Mouse (Mus musculus) testis, adult 2 months (tissue): Measurements from ENCODE around the gene Dusp8. TPM values are rescaled to one million over a fixed set of nuclear protein-coding genes. Genes with fewer than 3 reads are reported as not detected.

Experiments used
- H3K27ac ChIP-seq: fragments of 200-500 bp; 2 replicates; pipeline ENCODE4 v1.5.1; 2012; ENCODE audit warnings: low read depth, low read length; ENCODE audit not compliant: control insufficient read depth, insufficient read depth
- H3K27me3 ChIP-seq: fragments of 200-500 bp; 2 replicates; pipeline ENCODE4 v1.6.1; 2012; ENCODE audit warnings: mild to moderate bottlenecking, low read length, moderate library complexity; ENCODE audit not compliant: control insufficient read depth, insufficient read depth
- H3K36me3 ChIP-seq: fragments of 200-500 bp; 2 replicates; pipeline ENCODE4 v1.6.1; 2012; ENCODE audit warnings: mild to moderate bottlenecking, low read length; ENCODE audit not compliant: control insufficient read depth, insufficient read depth
- H3K4me1 ChIP-seq: fragments of 200-500 bp; 2 replicates; pipeline ENCODE4 v1.6.1; 2012; ENCODE audit warnings: low read length; ENCODE audit not compliant: control insufficient read depth, insufficient read depth
- H3K4me3 ChIP-seq: fragments of 200-500 bp; 2 replicates; pipeline ENCODE4 v1.5.1; 2012; ENCODE audit warnings: low read depth, mild to moderate bottlenecking, low read length, moderate library complexity, mixed read lengths; ENCODE audit not compliant: control insufficient read depth
- CTCF ChIP-seq: fragments of 200-500 bp; IDR thresholded peaks from 2 replicates; pipeline ENCODE4 v1.5.1; 2012; ENCODE audit warnings: low read depth, mild to moderate bottlenecking, inconsistent platforms, low read length, moderate library complexity; ENCODE audit not compliant: control insufficient read depth, insufficient read depth, insufficient replicate concordance
- POLR2A ChIP-seq: fragments of 200-500 bp; IDR thresholded peaks from 2 replicates; pipeline ENCODE4 v1.6.1; 2012; ENCODE audit warnings: low read depth, mild to moderate bottlenecking, inconsistent platforms, low read length, moderate library complexity; ENCODE audit not compliant: control insufficient read depth
- polyA plus RNA-seq: library from polyadenylated mRNA; depleted of rRNA; stranded (reverse); fragments of >200 nt; gene quantifications from 2 replicates; pipeline ENCODE4 v1.2.3, GENCODE M21; 2012

Gene Dusp8
- polyA plus RNA-seq, 1 experiment: 0.48 TPM

DNA sequence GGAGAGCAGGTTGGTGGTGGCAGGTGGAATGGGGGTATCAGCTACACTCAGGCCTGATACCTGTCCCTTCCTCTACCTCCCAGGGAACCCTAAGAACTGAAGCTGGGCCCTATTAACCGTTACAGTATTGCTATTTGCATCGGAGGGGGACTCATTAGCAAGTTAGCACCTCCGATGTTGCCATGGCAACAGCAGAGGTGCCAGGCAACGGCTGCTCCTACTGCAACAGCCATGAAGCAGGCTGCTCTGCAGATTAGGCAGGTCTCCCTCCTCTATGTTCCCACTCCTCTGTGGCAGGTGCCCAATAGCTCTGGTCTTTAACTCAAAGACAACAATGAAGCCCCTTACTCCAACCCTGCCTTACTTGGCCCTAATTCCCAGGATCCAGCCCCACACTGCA is 3.8 kb downstream of the Dusp8 start:
- Histone ChIP-seq H3K4me1 (peaks cover 20% of the 10 kb centered on the region), H3K36me3 (no peaks in the 10 kb centered on the region), H3K27me3 (no peaks in the 10 kb centered on the region), H3K4me3 (no peak overlapping the region), H3K27ac (no peak overlapping the region)
- TF ChIP-seq CTCF: no peak
- TF ChIP-seq POLR2A: no peak

GRCm38 (mm10) chr7:142089648-142090447 is 5.8 kb downstream of the Dusp8 start:
- Histone ChIP-seq H3K27ac (no peak overlapping the region), H3K36me3 (no peaks in the 10 kb centered on the region), H3K4me3 (no peak overlapping the region), H3K27me3 (no peaks in the 10 kb centered on the region), H3K4me1 (peaks cover 12% of the 10 kb centered on the region)
- TF ChIP-seq POLR2A (no peak), CTCF (no peak)

DNA sequence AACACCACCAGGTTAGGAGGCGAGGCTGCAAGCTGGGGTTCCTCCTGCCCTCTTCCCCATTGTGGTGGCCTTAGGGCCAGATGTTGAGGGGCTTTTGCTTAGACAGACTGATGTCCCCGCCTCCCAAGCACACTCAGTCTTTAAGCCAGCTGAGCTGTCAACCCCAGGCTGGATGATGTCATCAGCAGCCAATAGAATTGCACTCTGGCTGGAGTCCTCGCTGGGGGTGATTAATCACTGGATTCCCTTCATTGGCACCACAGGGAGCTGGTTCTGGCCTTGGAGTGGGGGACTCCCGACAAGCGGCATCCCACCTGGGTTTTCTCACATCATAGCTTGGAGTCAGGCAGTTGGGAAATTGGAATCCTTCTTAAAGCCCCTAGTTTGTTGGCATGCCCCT is 6.8 kb downstream of the Dusp8 start:
- Histone ChIP-seq H3K27me3 (no peaks in the 10 kb centered on the region), H3K4me1 (peaks cover 7% of the 10 kb centered on the region), H3K4me3 (no peak overlapping the region), H3K36me3 (no peaks in the 10 kb centered on the region), H3K27ac (no peak overlapping the region)
- TF ChIP-seq CTCF (no peak), POLR2A (no peak; the same call in 1 of the 2 replicates)

GRCm38 (mm10) chr7:142087069-142087652 is 8.5 kb downstream of the Dusp8 start:
- TF ChIP-seq CTCF (no peak), POLR2A (no peak)
- Histone ChIP-seq H3K27ac (no peak overlapping the region), H3K4me1 (peaks cover 9% of the 10 kb centered on the region), H3K36me3 (no peaks in the 10 kb centered on the region), H3K4me3 (no peak overlapping the region), H3K27me3 (no peaks in the 10 kb centered on the region)

DNA sequence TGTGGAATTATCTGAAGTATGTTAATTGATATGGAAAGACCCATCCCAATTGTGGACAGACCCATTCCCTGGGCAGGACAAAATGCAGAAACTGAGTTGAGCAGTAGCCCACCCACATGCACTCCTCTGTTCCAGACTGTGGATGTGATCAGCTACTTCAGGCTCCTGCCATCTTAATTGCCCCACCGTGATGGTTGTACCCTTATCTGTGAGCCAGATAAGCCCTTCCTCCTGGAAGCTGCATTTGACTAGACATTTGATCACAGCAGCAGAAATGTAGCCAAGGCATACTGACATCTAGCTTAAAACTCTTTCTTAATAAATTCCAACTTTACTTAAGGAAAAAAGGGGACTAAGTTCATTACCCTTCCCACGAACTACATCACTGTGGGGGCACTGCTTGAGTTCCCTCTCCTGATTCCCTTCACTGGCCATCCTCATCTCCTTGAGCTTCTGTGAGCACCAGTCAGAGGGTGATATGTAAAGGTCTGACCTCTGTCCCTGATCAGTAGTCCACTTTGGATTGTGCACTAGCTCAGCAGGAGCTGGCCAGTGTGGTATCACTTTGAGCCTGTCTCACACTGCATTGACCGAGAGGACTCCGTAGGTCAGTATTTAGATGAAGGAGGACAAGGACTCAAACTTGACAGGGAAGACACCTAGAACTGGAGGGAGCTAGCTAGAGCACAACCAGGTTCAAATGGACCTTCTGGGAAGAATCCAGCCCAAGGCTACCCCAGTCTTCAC is 9.3 kb downstream of the Dusp8 start:
- Histone ChIP-seq H3K36me3 (no peaks in the 10 kb centered on the region), H3K27ac (no peak overlapping the region), H3K27me3 (no peaks in the 10 kb centered on the region), H3K4me3 (no peak overlapping the region), H3K4me1 (peaks cover 5% of the 10 kb centered on the region; the same call in 1 of the 2 replicates)
- TF ChIP-seq CTCF: no peak
- TF ChIP-seq POLR2A: no peak

GRCm38 (mm10) chr7:142084820-142085219 is 10.8 kb downstream of the Dusp8 start:
- H3K4me1 ChIP-seq: peaks cover 5% of the 10 kb centered on the region; the same call in 1 of the 2 replicates
- no peak overlapping the region for H3K4me3 ChIP-seq
- TF ChIP-seq CTCF (no peak), POLR2A (no peak)
- no peaks in the 10 kb centered on the region for H3K36me3 ChIP-seq
- H3K27ac ChIP-seq: no peak overlapping the region
- H3K27me3 ChIP-seq: no peaks in the 10 kb centered on the region

- Histone ChIP-seq H3K4me3 (no peak overlapping the region), H3K36me3 (no peaks in the 10 kb centered on the region), H3K4me1 (peaks cover 5% of the 10 kb centered on the region; the same call in 1 of the 2 replicates), H3K27me3 (no peaks in the 10 kb centered on the region), H3K27ac (no peak overlapping the region)
- TF ChIP-seq CTCF (no peak), POLR2A (no peak)
These were observed 11.2 kb downstream of the Dusp8 start for GRCm38 (mm10) chr7:142084395-142084794.
